Mouse (Mus musculus) G1E (cell line): Measurements from ENCODE around the gene Tmem211.

Experiments
- CTCF ChIP-seq: IDR thresholded peaks from 2 replicates; pipeline ENCODE4 v1.5.1; 2012; ENCODE audit warnings: low read depth, low read length, inconsistent platforms, mixed read lengths
- POLR2AphosphoS5 ChIP-seq: IDR thresholded peaks from 2 replicates; pipeline ENCODE4 v1.6.1; 2012; ENCODE audit warnings: low read depth, low read length, inconsistent platforms; ENCODE audit not compliant: insufficient replicate concordance
- TAL1 ChIP-seq: conservative IDR thresholded peaks from 2 replicates; pipeline ENCODE4 v1.6.1; 2012; ENCODE audit warnings: low read depth, low read length, inconsistent platforms, mixed read lengths

DNA sequence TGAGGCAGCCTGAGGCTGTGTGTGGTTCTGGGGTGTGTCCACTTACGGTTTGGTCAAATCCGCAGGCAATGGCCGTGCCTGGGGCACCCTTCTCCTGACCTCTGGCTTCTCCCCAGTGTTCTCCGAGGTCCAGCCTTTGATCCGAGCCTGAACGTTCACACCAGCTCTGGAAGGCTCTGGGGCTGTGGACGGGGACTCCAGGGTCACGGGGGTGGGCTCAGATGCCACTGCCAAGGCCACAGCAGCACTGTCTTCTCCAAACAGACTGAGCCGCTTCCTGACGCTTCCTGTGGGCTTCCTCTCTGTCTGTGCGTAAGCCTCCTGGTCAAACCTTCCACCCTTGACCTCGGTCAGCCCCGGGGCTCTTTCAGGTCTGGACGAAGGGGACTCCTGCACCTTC lies 36.2 kb upstream of the Tmem211 start:
- TF ChIP-seq CTCF (no peak), TAL1 (no peak), POLR2AphosphoS5 (no peak)
